Mouse (Mus musculus): ENCODE measurements around the gene Kcnj4.

GRCm38 (mm10) chr15:79493527-79493926 lies 11.5 kb downstream of the Kcnj4 start:
- TF ChIP-seq CTCF (IDR thresholded peaks at IDR 0.05; ENCODE audit: extremely low read depth, insufficient read length, insufficient replicate concordance, low read depth, low read length) (no peak), POLR2A (IDR thresholded peaks at IDR 0.05; ENCODE audit: low read depth, low read length) (no peak)
